Mouse (Mus musculus): ENCODE data around the gene Nfia.

Gene Nfia

DNA sequence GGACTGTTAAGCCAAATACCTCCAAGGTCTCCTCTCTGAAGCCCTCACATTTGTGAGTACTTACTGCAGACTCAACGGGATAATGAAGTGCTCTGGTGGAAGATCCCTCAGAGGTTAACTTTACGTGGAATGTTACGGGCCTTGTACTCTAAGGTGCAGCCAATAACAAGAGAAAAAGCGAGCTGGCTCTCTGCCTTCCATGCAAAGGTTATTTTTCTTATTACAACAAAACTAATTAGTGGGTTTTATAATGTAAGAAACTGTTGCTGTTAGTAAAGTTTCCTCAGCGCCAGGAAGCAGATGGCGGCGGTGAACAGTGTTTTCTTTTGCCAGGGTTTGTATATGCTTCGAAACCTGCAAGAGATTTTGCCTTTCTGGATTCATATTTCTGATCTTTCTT is 169.1 kb downstream of the Nfia start:
- no peak for DNase-seq (ENCODE audit: low read depth, low spot score)

- no peak for DNase-seq (ENCODE audit: low read depth, low spot score)
Measured at GRCm38 (mm10) chr4:97944309-97944708, 171.8 kb downstream of the Nfia start.

DNA sequence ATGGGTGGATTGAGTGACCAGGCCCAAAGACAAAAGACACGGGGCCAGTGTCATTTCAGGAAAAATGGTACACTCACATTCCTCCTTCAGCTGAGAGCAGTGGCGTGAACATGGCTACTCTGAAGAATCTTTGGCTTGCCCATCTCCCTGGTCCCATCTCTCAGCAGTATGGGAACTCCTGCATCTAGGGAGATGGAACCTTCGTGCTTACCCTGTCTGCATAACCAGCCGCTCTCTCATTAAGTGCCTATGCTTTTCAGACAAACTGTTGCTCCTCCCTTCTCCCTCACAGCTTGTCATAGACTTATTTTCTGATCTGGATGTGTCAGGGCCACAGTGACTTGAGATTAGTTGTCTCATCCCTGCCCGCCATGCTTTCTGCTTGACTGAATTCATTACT is 174.9 kb downstream of the Nfia start:
- no peak for DNase-seq (ENCODE audit: low read depth, low spot score)

DNA sequence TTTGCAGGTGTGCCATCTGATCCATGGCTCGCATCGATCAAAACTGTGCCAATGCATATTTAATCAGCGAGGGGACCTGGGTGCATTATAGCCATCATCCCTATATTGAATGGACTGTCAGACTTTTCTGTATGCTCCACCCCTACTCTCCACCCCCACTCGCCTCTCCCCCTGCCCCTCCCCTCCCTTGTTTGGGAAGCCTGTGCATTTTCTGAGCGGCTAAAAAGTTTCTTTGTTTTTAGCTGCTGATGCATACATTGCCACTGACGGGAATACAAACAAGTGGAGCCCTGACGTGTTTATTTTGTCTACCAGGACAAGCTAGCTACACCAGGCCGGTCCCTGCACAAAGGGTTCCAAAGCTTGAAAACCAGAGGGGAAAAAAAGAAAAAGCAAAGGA is 175.7 kb downstream of the Nfia start:
- no peak for DNase-seq (ENCODE audit: low read depth, low spot score)

GRCm38 (mm10) chr4:97950341-97951071 is 178.0 kb downstream of the Nfia start:
- no peak for DNase-seq (ENCODE audit: low read depth, low spot score)

- DNase-seq (ENCODE audit: low read depth, low spot score), result no peak
Measured at GRCm38 (mm10) chr4:97953886-97954285, 181.4 kb downstream of the Nfia start.

DNA sequence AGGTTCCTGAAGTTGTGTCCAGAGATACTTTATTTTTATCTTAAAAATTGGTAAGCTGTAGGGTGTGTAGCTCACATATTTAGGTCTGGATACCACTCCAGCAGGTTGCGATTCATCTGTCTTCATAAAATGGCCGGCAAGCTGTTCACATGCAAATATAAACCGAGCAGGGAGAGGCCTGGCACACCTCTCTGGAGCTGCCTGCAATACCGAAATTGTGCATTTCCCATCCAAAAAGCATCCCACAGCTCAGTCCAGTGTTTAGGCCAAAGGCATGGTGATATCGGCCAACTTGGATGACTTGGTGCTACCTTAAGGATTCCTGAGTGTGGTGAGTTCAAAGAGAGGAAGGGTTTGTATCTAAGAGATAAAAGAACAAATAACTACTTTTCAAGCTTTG is 185.6 kb downstream of the Nfia start:
- DNase-seq (ENCODE audit: low read depth, low spot score), result no peak

DNA sequence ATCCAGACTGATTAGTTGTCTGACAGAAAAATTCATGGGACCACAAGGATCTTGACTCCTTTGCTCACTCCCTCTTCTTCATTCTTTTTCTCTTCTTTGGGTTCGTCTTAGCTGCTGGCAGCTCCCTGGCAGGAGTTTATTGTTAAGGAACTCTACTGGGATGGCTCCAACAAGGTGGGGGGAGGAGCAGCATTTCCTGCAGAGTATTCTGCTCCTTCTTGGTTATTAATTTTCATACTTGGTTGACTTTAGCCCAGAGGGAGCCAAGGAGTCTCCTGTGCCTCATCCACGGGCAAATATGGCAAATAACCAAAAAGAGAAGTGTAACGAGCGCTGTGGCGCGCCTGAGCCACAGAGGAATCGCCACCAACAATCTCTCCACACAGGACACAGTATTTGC is 190.3 kb downstream of the Nfia start:
- no peak for DNase-seq (ENCODE audit: low read depth, low spot score)

- DNase-seq (ENCODE audit: low read depth, low spot score), result no peak
Measured at GRCm38 (mm10) chr4:97963951-97964350, 191.4 kb downstream of the Nfia start.

- DNase-seq (ENCODE audit: low read depth, low spot score), result no peak
Measured at GRCm38 (mm10) chr4:97968786-97969348, 196.3 kb downstream of the Nfia start.

GRCm38 (mm10) chr4:97973064-97973463 is 200.5 kb downstream of the Nfia start:
- DNase-seq (ENCODE audit: low read depth, low spot score), result no peak

GRCm38 (mm10) chr4:97974037-97974436 is 201.5 kb downstream of the Nfia start:
- DNase-seq (ENCODE audit: low read depth, low spot score), result no peak

DNA sequence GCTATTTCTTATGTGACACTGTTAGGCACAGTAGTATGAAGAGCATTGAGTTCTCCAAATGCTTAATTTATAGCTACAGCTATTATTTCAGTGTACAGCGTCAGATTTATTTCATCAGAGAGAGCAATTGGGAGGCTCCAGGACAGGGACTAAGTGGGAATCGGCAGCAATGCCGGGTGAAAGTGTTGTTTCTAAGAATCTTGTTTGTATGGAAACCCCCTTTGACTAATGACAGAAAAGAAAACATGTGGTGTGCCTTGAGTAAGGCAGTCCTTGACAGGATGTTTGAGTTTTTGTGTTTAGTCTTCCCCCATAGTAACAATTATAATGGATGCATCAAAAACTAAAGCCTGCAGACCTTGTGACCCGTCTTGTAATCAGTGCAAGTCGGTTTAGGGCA is 204.4 kb downstream of the Nfia start:
- no peak for DNase-seq (ENCODE audit: low read depth, low spot score)

DNA sequence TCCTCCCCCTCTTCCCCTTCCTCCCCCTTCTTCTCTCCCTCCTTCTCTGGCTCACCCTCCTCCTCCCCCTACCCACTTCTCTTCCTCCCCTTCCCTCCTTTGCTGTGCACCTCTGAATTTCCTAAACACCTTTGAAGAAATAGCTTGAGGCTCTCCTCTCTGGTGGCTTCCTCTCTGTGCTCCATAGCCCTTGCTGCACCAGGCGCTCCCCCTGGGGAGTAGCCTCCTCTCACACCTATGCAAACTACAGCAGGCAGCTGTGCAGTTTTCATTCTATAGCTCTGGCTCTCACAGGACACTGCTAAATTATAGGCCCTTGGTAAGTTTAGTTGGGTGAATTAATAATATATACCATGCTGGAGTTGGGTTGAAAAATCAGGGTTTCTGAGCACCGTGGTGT is 211.8 kb downstream of the Nfia start:
- DNase-seq (ENCODE audit: low read depth, low spot score), result no peak

DNA sequence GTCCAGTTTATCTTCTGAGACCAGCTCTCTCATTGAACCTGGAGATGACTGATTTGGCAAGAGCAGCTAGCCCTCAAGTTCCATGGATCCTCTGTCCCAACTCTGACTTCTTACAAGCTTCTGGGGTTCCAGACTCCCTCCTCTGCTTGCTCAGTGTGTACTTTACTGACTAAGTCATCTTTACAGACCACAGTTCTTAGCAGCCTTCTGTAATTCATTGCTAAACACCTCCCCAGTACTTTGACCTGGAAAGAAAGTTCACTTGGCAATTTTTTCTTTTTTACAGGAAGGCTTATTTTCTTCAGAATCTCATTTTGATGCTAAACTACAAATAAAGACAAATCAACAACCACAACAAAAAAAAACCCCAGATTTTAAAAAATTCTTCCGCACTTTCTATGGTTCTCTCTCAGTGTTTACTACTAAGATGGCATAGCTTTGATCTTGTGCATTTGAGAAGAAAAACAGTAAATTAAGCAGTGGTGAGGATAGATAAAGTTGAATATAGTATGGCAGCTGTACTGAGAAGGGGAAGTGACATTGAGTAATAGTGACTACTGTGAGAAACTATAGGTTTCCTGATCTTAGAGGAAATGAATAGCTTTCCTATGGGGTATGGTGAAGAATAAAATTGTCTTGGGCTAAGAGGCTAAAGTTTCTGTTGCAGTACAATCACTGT is 213.7 kb downstream of the Nfia start:
- DNase-seq (ENCODE audit: low read depth, low spot score), result no peak

DNA sequence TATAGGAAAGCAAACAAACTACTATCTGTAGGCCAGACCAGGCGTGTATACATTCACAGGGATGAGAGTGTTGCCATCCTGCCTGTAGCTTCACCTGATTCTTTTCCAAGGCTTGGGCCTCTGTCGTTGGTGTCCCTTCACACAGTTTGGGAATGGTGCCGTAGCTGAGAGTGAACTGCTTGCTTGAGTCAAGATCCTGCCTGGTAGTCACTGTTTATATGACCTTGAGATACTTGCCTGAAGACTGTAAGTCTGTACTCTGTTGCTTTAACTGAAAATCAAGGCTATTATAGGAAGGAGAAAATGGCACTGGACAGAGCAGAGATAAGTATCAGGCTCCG is 214.2 kb downstream of the Nfia start:
- DNase-seq (ENCODE audit: low read depth, low spot score), result no peak

GRCm38 (mm10) chr4:97988703-97989102 is 216.2 kb downstream of the Nfia start:
- no peak for DNase-seq (ENCODE audit: low read depth, low spot score)

GRCm38 (mm10) chr4:97990431-97990830 is 217.9 kb downstream of the Nfia start:
- no peak for DNase-seq (ENCODE audit: low read depth, low spot score)

DNA sequence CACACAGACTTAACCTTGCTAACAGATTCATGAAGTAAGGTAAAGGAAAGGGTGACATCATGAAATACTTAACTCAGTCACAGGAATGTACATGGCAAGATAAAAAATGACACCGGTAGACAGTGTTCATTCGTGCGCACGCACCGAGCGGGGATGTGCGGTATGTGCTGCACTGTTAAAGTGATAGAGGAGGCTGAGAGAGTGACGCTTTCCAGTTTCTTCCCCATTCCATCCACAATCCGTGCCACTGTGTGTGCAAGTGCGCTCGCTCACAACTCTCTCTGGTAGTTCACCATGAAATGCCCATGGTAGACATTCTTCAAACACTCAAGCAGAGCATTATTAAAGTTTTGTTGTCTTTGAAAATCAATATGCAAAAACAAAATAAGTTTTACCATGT is 218.9 kb downstream of the Nfia start:
- no peak for DNase-seq (ENCODE audit: low read depth, low spot score)

DNA sequence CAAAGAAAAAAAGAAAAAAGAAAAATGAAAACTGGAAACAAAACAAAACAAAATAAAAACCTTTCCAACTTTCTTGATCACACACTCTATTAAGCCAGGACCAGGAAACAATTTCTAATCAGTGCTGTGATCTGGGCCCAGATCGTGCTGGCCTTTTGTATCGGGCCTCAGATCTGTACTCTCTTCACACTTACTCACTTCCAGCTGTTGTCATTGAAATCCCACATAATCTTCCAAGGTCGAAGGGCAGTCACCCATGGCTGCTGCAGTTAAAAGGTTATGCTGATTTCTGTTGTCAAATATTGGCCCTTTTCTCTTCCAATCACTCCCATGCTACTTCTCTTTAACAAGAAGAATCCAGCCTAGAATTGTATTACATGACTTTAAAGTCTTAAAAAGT is 219.3 kb downstream of the Nfia start:
- no peak for DNase-seq (ENCODE audit: low read depth, low spot score)

DNA sequence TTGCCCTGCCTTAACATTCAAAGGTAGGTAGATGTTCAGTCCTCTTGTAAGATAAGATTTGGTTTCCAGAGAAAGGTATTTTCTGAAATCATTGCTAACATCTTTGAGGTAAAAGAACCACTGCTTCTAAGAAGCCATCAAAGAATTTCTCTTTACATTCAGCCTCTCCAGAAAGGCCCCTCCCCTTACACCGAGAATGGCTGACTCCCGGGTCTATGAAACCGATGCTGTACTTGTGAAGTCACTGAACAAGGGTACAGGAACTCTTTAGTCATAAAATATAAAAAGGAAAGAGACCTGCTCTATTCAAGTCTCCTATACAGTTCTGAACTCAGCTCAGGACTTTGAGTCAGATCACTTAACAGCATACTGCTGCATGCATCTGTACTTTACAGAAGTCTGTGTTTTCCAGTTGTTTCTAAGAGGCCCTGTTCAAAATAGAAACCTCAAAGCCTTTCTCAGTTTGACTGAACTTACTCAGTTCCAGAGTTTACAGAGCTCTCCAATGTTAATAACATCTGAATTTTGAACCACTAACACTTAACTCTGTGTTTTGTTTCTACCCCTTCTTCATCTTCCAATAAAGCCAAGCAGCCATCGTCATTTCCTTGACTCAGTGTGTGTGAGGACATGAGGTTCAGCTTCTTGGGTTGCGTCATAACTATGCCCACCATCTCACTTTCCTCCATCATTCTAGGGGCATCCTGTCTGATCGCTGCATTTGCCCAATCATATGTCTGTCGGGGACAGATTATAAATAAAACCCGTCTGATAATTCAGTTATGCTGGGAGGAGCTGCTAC is 223.6 kb downstream of the Nfia start:
- no peak for DNase-seq (ENCODE audit: low read depth, low spot score)

- DNase-seq (ENCODE audit: low read depth, low spot score), result no peak
Measured at GRCm38 (mm10) chr4:97997151-97997817, 224.8 kb downstream of the Nfia start.

Data from embryo, embryonic 11.5 days (tissue).